Mouse (Mus musculus) spleen, embryonic (tissue): ENCODE results near the gene Olfr520.
"Not testable (repeated sequence)": the region's sequence is repeated elsewhere in the genome, so short reads cannot be mapped to it uniquely, and the experiment has no call there.

Experiments
- CTCF ChIA-PET: fragments of 350-600 bp; sonication (Branson Sonifier 250); formaldehyde crosslinking; loops from one replicate; lab custom pipeline; 2022; lab: Charles Lee

The Olfr520 gene

DNA sequence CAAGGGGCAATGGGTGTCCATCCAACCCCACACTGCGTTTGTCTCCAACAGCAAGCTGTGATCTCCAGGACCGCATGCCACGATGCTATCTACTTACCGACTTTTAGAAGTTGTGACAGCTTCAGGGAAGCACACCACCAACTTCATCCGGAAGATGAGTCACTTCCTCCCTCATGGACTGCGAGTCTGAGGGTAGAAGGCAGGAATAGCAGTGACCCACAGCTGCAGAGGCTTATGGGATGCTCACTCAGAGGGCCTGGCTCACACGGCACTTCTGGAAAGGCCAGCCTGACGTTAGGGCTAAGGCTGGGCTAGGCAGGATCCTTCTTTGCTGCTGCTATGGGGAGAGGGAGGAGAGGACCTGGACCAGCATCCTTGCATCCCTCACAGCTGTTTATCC, 18.9 kb upstream of the Olfr520 start, which contains the start of gene Slco2b1:
Gene Slco2b1, minus strand, starts transcription at position 175 of the 400 bp plus-strand sequence.
- CTCF ChIA-PET, result interaction anchor here (0.8 kb wide), 1 partner anchor 173 kb away, joined by 3 read pairs; no protein-coding TSS in a partner anchor

GRCm38 (mm10) chr7:99712431-99712830, 17.6 kb upstream of the Olfr520 start:
- CTCF ChIA-PET, result no interaction called here

GRCm38 (mm10) chr7:99716536-99716935, 13.5 kb upstream of the Olfr520 start:
- CTCF ChIA-PET, result no interaction called here

- CTCF ChIA-PET, result no interaction called here
Measured at GRCm38 (mm10) chr7:99734612-99735011, 4.5 kb downstream of the Olfr520 start.

GRCm38 (mm10) chr7:99735491-99735890, 5.4 kb downstream of the Olfr520 start:
- CTCF ChIA-PET, result not testable (repeated sequence)

- CTCF ChIA-PET, result no interaction called here
Measured at GRCm38 (mm10) chr7:99739276-99739675, 9.2 kb downstream of the Olfr520 start.

GRCm38 (mm10) chr7:99763207-99763606, 33.1 kb downstream of the Olfr520 start, which contains the start of gene Olfr521:
Gene Olfr521, plus strand, starts transcription at chr7:99763507.
- CTCF ChIA-PET, result no interaction called here

- CTCF ChIA-PET, result no interaction called here
Measured at GRCm38 (mm10) chr7:99781385-99781784, 51.3 kb downstream of the Olfr520 start.

DNA sequence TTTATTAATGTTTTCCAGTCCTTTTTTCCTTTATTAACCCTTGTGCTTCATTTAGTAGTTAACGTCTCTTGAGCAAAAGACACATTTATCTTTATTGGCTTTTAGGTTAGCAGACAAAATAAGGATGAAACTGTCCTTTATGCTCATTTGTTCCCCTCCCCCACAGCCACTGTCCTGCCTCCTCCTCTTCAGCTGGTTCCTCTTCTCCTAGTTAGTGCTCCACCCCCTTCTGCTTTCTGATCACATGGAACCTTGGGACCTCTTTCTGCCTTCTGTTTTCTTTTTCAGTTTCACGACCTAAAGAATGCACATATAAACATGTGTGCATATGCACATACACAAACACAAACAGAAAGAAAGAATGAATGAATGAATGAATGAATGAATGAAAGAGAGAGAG, 51.8 kb downstream of the Olfr520 start:
- CTCF ChIA-PET, result no interaction called here

DNA sequence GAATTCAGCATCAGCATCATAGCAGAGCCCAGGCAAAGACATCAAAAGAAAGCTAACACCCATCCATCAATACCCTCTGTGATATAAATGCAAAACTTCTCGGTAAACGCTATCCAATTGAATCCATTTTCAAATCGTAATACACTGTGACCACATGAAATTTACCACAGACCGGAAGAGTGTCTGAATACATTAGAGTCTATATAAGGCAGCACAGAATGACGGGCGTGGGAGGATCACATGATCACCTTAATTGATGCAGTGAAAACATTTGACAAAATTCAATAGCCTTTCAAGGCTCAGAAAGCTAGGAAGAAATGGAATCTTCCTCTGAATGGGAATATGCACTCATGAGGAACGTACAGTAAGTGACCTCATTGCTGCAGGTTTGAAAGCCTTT, 53.3 kb downstream of the Olfr520 start:
- CTCF ChIA-PET, result no interaction called here

- CTCF ChIA-PET, result no interaction called here
Measured at GRCm38 (mm10) chr7:99785553-99785952, 55.5 kb downstream of the Olfr520 start.
